Mouse (Mus musculus) embryo, embryonic 11 days (tissue): Measurements from ENCODE around the gene Fam131c.

Experiments used
- DNase-seq: peaks from one replicate; pipeline ENCODE4 v3.0.0-alpha.2; 2015

Fam131c gene

DNA sequence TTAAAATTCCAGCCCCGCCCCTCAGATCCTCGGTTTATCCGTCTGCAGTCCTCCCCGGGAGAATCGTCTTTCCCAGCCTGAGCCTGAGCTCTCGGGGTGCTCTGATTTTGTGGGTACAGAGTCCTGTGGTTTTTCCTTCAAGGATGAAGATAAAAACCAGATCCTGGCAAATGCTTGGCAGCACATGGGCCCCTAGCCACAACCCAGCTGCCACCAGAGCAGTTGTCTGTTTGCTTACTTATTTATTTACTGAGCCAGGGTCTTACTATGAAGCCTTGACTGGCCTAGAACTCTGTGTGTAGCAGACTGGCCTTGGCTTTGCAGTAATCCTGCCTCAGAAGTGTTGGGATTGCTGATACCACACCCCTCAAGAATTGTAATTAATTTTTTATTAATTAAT, 8.8 kb upstream of the Fam131c start:
- DNase-seq, result no peak

DNA sequence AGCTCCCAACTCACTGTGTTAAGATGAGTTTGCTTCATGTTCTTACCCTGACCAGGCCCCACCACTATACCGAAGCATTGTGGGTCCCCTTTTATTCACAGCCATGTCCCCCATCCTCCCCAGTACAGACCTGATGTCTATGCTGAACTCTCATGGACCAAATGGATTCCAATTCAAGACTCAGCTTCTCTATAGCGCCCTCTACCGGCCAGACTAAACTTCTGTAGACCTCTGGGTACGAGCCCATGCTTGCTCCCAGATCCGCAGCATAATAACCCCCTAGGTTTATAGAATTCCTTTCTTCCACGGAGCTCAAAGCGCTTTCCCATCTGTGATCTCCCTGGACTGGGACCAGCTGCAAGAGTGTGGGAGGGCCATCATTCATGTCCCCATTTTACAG, 7.2 kb upstream of the Fam131c start:
- peak; percentile 70 for DNase-seq

DNA sequence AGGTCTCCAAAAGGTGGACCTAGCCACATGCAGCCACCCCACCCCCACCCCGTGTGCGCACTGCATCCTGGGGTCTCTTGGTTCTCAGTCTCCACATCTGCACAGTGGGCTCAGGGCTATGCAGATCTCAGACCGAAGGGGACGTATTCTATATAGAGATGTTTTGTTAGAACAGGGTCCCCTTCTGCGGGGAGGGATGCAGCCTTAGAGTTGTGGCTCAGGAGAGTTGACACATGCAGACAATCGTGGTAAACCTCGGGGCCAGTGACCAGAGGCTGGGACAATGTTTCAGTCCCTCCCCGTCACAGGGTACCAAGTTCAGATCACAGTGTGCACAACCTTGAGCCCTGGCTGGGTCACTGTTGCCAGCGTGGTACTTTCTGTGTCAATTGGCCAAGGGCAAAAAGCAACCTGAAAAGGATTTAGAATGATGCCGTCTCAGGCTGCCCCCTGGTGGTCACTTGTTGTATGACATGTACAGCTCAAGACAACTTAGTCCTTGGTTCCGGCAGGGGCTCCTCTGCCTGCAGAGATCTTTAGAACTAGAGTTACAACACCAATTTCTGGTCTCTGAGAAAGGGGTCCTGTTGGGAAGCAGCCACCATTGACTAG, 5.0 kb upstream of the Fam131c start:
- peak; percentile 87 for DNase-seq

DNA sequence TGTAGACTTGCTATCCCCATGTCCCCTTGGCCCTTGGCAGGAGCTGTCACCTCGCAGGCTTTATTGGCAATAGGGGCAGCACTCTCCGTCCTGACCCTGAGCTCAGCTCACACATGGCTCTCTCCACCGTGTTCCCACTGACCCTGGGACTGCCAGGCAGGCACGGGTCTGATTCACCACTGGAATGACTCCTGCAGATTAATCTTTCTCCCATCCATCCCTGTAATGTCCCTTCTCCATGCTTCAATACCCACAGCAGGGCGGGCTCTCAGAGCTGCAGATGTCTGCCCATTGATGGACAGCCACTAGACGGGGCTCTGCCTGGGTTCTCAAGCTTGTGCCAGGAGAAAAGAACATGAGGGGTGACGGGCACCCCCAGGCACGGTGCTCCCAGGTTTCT, 2.9 kb upstream of the Fam131c start:
- no peak for DNase-seq

DNA sequence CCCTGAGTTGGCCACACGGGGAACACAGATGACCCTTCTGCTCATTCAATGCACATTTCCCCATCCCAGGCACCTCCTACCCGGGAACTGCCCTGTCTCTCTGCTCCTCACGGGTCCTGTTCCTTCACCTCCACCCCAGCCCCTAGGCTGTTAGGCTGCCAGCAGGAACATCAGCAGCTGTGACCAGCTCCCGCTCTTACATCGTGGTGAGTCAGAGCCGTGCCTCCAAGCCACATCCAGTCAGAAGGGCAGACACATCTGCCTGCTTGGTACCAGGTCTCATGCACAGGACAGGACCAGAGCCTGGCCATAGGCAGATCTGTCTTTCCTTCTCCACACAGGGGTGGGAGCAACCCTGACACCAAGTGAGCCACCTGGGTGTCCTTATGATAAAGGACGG, 2.1 kb upstream of the Fam131c start:
- DNase-seq, result no peak

DNA sequence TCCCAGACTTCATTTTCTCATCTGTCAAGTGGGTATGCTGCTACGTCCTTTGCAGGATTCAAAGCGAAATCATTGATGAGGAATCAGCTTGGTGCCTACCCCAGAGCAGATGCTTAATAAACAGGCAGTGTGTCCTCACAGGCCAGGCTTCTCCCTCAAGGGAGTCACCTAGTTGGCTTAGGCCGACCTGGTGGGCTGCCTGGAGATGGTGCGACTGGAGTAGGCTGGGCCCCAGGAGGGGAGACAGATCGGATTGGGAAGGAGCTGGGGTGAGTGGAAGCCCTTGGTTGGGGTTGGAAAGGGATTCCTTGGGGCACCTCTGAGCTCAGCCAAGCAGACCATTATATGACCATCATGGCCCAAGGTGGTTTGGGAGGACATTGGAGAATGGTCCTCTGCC, 4.4 kb downstream of the Fam131c start:
- no peak for DNase-seq

DNA sequence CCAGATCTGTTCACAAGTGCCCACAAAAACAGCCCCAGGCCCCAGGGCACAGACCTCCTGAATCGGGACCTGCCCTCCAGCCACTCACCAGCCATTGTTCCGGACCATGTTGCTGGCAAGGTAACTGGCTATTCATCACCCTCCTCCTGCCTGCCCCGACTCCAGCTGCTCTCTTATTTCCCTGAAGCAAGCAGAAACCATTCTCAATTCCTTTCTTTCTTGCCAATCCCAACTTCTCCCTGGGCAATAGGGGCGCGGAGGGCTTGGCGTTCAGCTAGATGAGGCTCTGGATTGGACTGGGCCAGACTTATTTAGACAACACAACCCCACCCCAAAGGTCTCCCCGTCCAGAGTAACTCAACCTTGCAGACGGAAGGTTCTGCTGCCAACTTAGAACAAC, 11.7 kb downstream of the Fam131c start:
- DNase-seq, result no peak

DNA sequence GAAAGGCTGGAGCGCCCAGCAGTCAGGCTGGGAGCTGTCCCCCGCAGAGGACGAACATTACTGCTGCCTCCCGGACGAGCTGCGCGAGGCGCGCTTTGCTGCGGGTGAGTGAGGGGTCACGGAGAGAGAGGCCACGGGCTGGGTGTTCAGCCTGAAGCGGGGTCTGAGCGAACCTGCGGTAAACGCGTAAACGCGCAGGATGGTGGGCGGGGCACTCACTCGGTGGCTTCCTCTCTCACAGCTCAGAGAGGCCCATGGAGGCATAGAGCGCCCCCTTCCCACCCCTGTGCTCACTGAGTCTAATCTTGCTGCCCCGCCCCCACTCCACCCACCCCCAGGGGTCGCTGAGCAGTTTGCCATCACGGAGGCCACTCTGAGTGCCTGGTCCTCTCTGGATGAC, 14.4 kb downstream of the Fam131c start:
- peak; percentile 74 for DNase-seq

DNA sequence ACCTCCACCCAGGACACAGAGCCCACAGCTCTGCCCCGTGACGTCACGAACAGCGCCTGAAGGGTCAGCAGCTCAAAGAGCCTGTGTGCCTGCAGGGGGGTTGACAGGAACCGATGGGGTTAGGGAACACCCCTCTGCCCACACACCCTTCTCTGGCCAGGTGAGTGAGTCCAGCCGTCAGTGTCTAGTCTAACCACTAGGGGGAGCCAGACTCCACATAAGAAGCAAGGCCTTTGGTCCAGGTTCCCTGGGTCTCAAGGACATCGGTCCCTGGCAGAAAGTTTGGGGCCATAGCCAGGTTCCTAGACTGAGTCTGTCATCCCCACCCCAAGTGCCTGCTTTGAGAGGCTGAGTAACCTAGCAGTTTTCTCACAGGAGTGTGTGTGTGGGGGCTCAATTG, 17.3 kb downstream of the Fam131c start:
- peak; percentile 85 for DNase-seq

DNA sequence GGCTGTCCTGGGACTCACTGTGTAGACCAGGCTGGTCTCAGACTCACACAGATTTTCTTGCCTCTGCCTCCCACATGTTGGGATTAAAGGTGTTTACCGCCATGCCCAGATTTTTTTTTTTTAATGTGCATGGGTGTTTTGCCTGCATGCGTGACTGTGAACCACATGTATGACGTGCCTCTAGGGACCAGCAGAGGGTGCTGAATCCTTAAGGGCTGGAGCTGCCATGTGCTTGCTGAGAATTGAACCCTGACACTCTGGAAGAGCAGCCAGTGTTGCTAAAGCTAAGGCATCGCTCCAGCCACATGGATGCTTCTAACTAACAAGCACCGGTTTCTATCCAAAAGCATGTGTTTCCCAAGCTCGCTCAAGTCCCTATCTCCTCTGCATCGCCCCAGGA, 18.1 kb downstream of the Fam131c start:
- no peak for DNase-seq

DNA sequence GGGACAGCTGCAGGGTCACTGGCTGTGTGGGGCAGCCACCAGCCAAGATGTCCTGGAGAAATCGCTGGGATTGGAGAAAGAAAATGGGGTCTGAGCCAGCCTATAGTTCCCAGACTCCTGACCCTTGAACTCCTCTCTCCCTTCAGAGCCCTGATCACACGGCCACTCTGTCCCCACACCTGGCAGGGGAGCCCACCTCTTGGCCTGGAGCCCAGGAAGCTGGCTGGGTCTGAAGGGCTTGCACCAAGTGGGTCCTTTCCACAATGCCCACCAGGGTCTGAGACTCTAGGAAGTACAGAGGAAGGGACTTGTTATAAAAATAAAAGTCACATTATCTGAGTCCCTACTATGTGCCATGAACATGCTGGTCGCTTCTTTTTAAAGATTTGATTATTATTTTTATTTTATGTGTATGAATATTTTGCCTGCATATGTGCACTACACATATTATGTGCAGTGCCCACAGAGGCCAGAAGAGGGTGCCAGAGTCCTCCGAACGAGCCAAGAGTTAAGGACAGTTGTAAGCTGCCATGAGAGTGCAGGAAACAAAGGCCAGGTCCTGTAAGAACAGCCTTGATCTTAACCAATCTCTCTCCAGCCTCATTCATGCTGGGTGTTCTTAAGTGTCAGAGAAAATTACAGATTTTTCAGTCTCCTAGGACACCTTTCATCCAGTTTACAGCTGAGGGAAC, 19.2 kb downstream of the Fam131c start:
- DNase-seq, result peak; percentile 83

DNA sequence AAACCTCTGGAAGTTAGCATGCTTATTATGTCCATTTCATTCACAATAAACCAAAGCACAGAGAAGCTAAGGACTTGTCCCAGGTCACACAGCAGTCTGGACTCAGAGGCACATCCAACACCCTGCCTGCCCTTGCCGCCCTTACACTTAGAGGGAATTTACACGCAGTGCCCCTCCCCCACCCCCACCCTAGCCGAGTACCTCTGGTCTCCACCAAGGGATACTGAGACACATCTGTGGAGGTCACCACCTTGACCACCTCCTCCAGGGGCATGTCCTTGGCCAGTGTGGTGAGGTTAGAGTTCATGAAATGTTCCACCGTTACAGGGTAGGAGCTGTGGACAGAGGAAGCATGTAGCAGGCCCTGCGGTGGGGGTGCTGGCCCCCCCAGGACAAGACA, 19.9 kb downstream of the Fam131c start:
- DNase-seq, result no peak

DNA sequence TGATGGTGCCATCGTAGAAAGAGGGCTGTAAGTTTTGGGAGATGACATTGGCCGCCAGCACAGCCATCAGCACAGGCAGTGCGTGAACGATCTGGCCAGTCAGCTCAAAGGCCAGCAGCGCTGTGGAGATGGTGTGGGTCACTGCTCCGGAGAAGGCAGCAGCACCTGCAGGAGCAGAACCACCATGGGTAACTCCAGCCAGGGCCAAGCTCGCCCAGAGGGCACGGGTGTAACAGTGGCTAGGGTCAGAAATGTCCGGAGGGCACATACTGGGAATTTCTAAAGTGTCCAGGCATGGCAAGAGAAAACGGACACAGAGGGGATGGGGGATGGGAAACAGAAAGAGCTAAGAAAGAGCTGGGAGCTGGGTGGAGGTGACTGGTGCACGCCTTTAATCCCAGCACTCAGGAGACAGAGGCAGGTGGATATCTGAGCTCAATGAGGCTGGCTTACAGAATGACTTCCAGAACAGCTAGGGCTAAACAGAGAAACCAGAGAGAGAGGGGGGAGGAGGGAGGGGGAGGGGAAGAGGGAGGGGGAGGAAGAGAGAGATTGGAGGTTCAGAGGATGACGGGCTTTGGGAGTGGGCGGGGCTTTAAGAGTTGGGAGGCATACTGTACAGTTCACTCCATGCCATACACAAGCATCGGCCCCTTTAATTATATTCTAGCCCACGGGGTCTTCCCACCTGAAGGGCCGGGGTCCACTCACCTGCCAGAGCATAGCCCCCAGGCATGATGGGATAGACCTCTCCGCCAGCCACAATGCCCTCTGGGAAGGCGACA, 21.5 kb downstream of the Fam131c start:
- DNase-seq, result no peak

DNA sequence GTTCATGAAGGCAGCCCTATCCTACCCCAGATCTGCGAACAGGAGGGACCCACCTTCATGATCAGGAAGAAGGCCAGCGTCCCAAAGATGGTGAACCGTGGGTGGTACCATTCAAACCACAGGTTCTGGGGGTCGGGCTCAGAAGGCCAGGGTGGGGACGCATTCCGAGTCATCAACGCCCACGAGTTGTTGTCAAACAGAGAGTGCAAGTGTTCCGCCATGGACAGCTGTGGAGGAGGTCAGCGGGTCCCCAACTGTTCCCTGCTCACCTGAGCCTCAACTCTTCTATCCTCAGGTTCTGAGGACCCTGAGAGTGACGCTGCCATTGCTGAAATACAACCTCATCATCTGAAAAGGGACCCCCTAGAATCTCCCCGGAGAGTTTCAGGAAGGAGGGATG, 23.3 kb downstream of the Fam131c start:
- no peak for DNase-seq

DNA sequence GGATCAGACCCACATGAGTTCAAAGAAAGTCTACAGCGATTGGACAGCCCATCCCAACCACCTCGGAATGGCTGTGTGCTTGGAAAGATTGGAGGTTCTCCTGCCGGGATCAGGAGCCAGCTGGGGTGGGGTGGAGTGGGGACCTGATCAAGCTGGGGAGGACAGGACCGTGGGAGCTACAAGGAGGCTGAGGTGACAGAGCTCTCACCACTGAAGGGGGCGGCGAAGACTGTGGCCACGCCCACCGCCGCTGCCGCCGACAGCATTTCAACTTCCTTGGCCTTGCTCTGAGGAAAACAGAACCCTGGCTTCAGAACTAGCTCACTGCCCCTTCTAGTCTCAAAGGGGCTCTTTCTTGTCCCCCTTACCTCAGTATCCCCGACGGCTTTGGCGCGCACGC, 26.7 kb downstream of the Fam131c start:
- DNase-seq, result peak; percentile 42

DNA sequence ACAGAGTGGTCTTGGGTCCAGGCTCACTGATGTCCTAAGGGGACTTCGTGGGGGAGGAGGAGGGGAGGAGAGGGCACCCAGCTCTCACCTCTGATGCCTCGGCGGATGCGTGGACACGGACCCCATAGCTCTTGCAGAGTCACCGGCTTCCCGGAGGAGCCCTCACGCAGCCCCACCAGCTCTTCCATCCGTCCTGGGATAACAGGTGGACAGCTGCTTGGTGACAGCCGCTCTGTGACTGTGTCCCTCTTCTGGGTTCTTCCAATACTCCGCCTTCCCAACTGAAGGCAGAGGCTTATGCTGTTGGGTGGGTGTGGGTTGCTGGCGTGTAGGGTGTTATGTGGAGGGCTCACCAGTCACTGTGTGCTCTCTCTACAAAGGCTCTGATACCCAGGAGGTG, 29.8 kb downstream of the Fam131c start:
- DNase-seq, result no peak

DNA sequence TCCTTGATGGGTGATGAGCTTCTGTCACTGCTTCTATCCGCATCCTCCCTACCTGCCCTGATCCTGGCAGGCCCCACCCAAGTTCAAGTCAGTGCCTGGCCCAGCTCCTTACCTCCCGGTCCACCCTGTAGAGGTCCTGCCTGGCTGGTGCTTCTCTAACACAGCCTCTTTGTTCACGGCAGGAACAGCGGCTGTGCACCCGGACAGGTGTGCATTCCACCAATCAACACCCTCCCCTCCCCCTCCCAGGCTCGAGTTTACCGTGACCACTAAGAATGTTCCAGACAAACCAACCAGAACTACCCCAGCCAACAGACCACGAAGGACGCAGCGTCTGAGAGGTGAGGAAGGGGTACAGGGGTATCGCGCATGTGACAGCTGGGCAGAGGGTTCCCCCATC, 30.5 kb downstream of the Fam131c start, which contains the start of gene Clcnka:
Clcnka (minus strand) TSS at position 180 of the 400 bp plus-strand sequence.
- DNase-seq, result no peak

DNA sequence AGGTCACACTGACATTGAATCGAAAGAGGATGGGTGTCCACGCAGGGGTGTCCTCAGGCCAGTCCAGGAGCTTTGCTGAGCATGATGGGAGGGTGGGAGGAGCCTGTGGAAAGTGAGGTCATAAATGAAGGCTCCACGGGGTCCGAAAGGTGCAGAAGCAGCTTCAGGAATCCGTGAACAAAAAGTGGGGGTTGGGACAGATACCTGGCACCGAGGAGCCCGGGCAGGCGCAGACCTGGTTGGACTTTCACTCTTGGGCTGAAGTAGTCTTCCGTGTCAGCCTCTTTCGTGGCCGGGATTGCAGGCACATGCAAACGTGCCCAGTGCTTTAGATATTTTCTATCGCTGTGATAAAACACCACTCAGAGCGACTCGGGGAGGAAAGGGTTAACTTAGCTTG, 32.2 kb downstream of the Fam131c start:
- no peak for DNase-seq

DNA sequence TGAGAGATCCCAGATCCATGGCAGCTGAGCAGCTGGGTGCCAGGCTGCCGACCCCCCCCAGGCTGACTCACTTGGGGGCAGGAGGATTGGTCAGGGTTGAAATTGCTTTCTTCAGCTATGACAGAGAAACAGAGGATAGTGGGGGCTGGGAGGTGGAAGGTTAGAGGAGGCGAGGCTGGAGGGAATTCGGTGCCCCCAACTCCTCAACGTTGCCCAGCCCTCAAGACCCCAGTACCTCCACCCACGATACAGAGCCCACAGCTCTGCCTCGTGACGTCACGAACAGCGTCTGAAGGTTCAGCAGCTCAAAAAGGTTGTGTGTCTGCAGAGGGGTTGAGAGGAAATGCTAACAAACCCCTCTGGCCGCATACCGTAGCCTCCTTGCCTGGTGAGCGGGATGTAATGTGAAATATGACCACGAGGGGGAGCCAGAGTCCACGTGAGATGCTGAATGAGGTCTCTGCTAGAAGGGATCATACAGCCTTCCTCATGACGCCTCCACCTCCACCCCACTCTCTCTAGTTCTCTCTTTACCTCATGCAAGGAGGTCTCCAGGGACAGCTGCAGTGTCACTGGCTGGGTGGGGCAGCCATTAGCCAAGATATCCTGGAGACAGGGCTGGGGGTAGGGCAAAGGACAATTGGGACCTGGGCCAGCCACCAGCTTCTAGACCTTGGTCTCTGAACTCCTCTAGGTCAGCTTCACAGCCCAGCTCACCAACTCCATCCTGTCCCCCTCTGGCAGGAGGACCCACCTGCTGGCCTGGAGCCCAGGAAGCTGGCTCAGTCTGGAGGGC, 36.7 kb downstream of the Fam131c start:
- peak; percentile 81 for DNase-seq

DNA sequence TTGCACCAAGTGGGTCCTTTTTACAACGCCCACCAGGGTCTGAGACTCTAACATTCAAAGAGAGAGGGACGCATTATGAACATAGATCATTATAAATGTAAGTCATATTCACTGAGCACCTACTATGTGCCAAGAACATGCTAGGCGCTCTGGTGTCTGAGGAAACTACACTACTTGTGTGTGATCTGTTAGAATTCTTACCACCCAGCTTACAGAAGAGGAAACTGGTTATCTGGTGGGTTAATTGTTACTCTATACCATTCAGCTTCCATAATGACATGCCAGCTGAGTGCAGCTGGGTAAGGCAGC, 37.2 kb downstream of the Fam131c start:
- no peak for DNase-seq

DNA sequence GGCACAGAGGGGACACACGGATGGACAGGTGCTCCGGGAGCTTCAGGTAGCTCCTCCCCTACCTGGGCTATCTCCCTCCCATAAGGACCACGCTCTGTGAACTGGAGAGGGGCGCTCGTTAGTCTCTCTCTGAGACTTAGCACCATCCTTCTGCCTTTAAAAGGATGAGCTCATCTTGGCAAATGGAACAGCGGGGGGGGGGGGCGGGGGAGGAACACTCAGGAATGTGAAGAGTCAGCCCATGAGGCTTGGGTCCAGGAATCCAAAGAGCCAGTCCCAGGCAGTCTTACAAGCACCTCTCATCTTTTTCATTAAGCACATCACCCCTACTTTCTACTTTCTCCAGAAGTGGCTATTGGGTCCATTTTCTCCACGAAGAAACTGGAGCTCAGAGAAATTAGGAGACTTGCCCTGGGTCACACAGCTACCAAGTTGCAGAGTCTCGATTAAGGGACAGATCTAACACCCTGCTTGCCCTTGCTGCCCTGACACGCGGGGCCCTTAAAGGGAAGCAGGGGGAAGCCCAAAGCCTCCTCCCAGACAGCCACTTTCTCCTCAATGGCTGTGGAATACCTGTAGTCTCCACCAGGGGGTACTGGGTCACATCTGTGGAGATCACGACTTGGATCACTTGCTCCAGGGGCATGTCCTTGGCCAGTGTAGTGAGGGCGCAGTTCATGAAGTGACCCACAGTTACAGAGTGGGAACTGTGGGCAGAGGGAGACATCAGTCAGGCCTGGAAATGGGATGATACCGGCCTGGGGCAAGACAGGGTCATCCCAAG, 38.7 kb downstream of the Fam131c start:
- peak; percentile 60 for DNase-seq

DNA sequence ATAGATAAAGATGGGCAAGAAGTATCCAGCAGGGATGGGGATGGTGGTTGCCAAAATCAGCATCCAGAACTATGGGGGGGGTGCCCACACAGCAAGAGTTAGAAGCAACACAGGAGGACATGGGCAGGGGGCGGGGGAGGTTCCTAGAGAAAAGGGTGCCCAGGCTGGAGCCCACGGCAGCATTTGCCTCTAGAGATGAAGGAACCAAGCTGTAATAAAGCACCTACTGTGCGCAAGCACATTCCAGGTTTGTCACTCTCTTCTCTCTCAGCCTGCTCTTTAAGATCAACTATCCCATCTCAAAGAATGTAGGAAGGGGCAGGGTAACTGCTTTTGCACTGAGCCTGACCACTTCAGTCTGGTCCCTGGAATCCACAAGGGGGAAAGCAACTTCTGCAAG, 40.6 kb downstream of the Fam131c start:
- DNase-seq, result no peak
